Mouse (Mus musculus): ENCODE results near the gene Rinl. TPM values are rescaled to one million over a fixed set of nuclear protein-coding genes. Genes with fewer than 3 reads are reported as not detected.

The Rinl gene
- total RNA-seq (2023) = 10 to 100 TPM; 16.0 to 20.8 TPM

DNA sequence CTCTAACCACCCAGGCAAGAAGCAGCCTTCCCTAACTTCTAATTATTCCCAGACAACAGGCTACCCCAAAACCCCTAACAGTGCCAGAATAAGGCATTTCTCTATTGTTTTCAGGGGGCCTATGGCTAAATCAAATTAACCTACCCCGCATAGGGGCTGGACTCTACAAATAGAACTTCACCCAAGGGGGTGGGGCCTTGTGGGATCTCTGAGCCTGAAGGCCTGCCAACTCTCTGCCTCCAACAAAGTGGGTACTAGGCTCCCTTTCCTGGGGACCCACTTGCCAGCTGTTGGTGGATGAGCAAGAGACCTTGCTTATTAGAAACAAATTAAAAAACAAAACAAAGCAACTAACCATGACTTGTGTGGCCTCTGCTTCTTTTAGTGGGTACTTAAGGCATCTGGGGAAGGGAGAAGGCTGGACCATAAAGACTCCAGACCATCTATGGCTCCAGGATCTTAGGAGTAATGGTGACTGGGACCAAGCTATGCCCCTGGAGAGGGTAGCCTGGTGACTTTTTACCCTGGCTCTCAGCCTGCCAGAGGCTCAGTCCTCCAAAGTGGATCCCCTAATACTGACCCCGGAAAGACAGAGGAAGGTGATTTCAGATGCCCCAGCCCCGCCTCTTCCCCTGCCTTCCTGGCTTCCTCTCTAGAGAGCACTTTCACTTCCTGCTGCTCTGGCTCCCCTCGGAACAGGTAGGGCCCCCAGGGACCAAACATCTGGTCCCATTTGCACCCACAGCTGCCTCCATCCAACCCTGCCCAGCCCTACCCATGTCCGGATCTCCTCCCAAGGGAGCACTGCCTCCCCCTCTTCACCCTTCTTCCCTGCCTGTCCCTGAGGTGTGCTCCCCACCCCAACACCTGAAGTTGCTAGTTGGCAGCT is at the start of gene Rinl:
Rinl (plus strand) TSS at position 663 of the 889 bp plus-strand sequence.

DNA sequence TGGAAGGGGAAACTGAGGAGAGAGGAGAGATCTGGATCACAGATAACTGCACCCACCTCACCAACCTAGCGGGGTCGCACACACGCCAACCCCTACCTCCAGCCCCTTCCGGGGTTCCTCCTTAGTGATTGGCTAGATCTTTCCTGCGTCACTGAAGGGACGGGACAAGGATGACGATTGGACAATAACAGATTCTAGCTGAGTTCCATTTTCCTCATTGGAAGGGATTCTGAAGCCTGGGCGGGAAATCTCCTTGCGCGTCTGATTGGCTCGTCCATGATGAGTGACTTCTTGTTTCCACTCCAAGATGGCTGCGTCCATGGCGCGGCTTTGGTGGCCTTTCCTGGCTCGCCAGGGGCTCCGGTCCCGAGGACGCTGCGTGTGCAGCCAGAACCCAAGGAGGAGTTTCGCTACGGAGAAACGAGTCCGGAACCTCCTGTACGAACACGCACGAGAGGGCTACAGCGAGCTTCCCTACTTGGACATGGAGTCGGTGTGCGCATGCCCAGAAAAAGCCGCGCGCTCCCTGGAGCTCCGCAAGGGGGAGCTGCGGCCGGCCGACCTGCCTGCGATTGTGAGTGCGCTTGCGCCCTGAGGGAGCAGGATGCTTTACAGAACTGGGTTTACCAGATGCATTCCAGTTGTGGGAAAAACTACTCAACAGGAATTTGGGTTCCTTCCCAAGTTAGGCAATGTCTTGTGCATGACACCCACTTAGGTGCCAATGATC is 46.9 kb upstream of the Rinl start, which contains the start of the genes Mrps12 and Sars2:
Mrps12 (minus strand) TSS at position 112 of the 730 bp plus-strand sequence.
Sars2 (plus strand) TSS at position 284 of the 730 bp plus-strand sequence.

DNA sequence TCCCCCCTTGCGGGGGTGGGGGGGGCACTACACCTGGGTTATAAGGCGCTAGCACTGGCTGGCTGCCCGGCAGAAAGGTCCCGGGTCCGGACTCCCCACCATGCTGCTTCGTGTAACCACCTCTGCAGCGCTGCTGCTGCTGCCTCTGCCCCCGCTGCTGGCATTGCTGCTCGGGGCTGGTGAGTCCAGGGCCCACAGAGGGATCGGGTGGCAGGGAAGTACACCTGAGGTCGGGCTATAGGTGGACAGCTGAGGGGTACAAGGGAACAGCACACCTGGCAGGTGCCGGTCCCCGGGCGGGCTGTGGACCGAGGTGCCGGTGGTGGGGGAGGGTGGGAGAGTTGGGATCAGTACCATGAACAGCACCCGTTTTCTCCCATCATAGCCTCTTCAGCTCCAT is 32.7 kb upstream of the Rinl start, which contains the start of gene Ccer2:
Ccer2 (plus strand) TSS at position 96 of the 400 bp plus-strand sequence.

DNA sequence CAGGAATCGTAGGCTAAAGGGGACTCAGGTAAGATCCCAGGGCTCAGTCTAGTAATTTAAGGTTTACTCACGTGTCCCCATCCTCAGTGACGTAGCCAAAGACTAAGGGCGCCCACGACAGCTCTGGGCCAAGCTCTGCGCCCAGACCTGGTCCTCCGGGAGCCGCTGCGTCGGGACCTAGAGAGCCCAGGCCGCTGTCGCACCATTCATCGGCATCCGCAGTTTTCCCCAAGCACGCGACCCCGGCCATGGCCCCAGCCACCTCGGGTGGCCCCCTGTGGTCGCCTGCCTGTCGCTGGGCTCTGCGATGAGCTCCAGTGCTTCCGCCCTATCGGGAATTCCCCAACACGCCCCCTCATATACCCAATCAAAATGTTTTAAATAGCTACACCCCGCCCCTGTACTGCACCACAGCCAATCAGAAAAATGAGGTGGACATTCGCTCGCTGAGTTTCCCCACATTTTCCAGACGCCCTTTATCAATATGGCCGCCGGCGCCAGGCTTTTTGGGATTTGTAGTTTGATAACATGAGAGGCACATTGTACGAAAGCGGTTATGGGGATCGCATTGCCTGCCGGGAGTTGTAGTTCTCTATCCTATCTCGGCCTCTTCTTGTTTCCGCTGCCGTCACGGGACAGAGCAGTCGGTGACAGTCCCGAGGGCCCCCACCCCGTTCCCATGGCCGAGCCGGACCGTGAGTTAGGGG is 22.4 kb upstream of the Rinl start, which contains the start of gene Sirt2:
Sirt2 (plus strand) TSS at position 563 of the 707 bp plus-strand sequence.

DNA sequence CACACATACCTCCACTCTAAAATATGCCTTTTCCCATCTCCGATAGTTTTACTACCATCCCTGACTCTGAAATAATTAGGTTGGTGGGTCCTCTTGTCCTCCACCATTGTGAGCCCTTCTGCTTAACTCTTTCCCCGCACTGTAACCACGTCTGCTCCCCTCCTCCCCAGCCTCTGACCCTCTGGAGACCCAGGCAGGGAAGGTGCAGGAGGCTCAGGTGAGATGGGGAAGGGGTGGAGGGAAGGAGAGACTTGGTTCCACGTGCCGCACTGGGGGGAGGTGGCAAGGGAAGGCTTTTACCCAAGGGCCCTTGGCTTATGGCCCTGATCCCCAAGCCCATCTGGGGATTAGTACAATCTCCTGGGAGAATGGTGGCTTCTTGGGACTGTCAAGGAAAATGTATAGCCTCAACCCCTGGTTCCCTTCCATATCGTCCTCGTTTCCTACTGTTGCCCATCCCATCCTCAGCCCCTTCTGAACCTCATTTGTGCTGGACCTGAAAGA is 21.3 kb upstream of the Rinl start, which contains the start of gene Nfkbib:
Nfkbib (minus strand) TSS at position 51 of the 504 bp plus-strand sequence.

DNA sequence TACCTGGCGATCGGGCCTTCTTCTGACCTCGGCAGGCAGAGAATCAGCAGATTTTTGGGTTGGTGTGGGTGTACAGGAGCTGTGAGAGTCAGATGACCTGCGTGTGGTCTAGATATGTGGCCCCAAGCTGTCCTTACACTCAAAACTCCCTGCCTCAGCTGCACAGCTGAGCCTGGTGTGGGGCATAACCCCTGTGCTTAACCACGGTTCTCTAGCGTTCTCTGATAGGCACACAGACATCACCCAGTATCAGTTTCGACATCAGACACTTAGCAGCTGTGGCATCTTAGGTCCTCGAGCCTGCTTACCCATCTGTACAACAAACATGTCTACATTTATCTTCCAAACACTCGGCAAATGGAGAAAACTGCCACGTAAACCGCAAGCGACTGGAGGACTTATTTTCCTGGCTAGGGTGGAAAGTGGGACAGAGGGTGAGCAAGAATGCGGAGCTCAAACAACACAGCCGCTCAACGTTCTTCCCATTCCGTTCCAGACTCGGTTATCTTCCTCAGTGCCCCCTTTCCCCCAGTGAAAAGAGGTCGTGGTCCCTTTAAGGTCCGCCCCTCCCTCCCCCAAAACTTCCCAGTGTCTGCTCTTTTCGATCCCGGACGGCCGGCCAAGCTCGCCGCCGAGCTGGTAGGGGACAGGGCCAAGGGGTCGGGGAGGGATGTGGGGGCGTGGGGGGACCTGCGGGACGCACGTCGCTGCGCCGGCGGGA is 19.6 kb downstream of the Rinl start, which contains the start of gene Hnrnpl:
Hnrnpl (plus strand) TSS at position 321 of the 721 bp plus-strand sequence.

DNA sequence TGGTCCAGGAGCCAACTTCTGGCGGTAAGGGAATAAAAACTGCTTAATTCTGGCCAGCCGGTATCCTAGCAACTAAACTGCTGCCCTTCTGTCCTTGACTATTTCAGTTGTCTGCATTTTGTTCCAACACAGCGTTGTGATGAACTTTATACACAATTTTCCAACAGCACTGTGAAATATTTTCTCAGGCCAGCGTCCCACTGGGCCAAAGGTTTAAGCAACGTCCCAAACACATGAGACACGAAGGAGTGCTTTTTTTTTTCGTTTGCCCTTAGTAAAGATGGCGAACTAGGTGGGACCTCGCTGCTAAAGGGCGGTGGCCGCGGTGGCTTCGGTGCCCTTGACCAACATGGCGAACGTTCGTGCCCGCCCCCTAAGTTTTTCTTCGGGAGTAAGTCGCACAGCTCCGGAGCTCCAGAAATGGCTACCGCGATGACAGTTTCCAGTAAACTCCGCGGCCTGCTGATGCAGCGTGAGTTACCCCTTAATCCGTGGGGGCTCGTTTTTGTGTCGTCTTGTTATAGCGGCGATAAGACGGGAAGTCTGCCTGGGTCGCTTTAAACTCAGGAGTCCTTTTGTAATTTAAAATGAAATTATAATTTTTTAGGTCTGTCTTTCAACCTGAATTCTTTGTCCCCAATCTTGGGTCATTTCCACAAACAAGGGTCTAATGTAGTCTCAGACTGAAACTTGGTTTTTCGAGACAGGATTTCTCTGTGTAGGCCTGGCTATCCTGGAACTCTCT is 36.3 kb downstream of the Rinl start, which contains the start of gene Ech1:
Ech1 (plus strand) TSS at position 277 of the 745 bp plus-strand sequence.

DNA sequence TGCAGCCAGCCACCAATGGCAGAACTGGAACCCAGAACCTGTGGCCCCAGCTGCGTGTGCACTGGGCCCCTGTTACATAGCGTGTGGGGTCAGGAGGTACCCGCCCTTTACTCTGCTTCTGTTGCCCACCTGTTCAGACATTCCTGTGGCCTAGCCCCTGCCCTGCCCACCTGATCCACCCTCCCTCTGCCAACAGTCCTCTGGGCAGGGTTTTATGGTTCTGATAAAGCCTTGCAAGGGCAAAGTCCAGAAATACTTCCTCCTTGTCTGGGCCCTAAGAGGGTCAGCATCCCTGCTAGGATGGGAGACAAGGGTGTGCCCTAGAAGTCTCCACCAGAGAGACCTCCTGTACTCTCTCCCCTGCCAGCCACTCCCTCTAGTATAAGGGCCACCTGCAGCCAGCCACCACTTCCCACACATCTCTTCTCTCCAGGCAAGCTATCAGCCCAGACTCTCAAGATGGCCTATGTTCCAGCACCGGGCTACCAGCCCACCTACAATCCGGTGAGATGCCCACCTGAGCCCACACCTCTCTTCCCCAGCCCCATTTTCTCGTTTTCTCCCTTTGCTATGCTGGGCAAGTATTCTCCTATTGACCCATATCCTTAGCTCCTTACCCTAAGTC is 45.1 kb downstream of the Rinl start, which contains the start of gene Lgals4:
Lgals4 (plus strand) TSS at position 132 of the 625 bp plus-strand sequence.

Other genes with a start within 250 kb of the Rinl start
- not detected for gene Sycn, start 248.1 kb upstream of the Rinl start, total RNA-seq (2023)
- gene Nccrp1, start 241.7 kb upstream of the Rinl start, total RNA-seq (2023) = 1 to 10 TPM; 1.5 to 2.3 TPM
- gene Samd4b, start 190.8 kb upstream of the Rinl start, total RNA-seq (2023) = 10 to 100 TPM; 59.5 to 62.7 TPM
- 10 to 100 TPM; 30.1 to 35.2 TPM for gene Pak4, start 190.8 kb upstream of the Rinl start, total RNA-seq (2023)
- not detected for gene Acp7, start 157.6 kb upstream of the Rinl start, total RNA-seq (2023)
- gene Fbxo27, start 96.1 kb upstream of the Rinl start, total RNA-seq (2023) = not detected
- under 1 TPM; 0.94 to 1.00 TPM for gene Fbxo17, start 72.2 kb upstream of the Rinl start, total RNA-seq (2023)
- 10 to 100 TPM; 19.5 to 25.1 TPM for gene Mrps12, start 47.1 kb upstream of the Rinl start, total RNA-seq (2023)
- gene Sars2, start 47.0 kb upstream of the Rinl start, total RNA-seq (2023) = 10 to 100 TPM in 1 of 2 experiments, 1 to 10 TPM in 1; 8.9 to 12.5 TPM
- gene Ccer2, start 32.8 kb upstream of the Rinl start, total RNA-seq (2023) = not detected
- gene Sirt2, start 22.2 kb upstream of the Rinl start, total RNA-seq (2023) = 100 to 1,000 TPM in 1 of 2 experiments, 10 to 100 TPM in 1; 95.2 to 113 TPM
- 100 to 1,000 TPM; 127 to 137 TPM for gene Nfkbib, start 21.5 kb upstream of the Rinl start, total RNA-seq (2023)
- 100 to 1,000 TPM; 416 to 451 TPM for gene Hnrnpl, start 19.6 kb downstream of the Rinl start, total RNA-seq (2023)
- 10 to 100 TPM; 68.4 to 69.6 TPM for gene Ech1, start 36.2 kb downstream of the Rinl start, total RNA-seq (2023)
- gene Lgals4, start 44.9 kb downstream of the Rinl start, total RNA-seq (2023) = 1 to 10 TPM; 3.2 to 3.9 TPM
- 1 to 10 TPM in 1 of 2 experiments, not detected in 1; 1.2 TPM for gene Lgals7, start 74.9 kb downstream of the Rinl start, total RNA-seq (2023)
- gene Capn12, start 92.5 kb downstream of the Rinl start, total RNA-seq (2023) = not detected
- 100 to 1,000 TPM; 108 to 133 TPM for gene Actn4, start 173.4 kb downstream of the Rinl start, total RNA-seq (2023)
- 100 to 1,000 TPM; 279 to 296 TPM for gene Eif3k, start 192.9 kb downstream of the Rinl start, total RNA-seq (2023)
- 10 to 100 TPM; 78.6 to 81.8 TPM for gene Map4k1, start 193.1 kb downstream of the Rinl start, total RNA-seq (2023)

Measured in monocyte, adult 59 days (primary cell).